Comparison of ENCODE assay signal across 16 mouse cellular contexts in genomic region chr7:73777777-73778176, GRCm38 (mm10).
"Had no signal": no experiment of that assay in that cellular context is flagged by ENCODE, and none has a peak within 500 bp of the region (broad histone marks: within the 10 kb centered on the region; RNA-seq: fewer than 3 reads in every experiment).

No protein-coding gene starts in this region.

- H3K4me1 ChIP-seq: neural tube, embryonic 12.5 days; neural tube, embryonic 13.5 days had no signal

- DNase-seq: retina, postnatal 1 day; right cerebral cortex, adult 18-20 months; right cerebral cortex, postnatal 25 days; right cerebral cortex, postnatal 4 days; spleen, adult 18-20 months; thymus, adult 18-20 months; thymus, adult 2 months; thymus, postnatal 14 days; thymus, postnatal 25 days; thymus, postnatal 36 days; thymus, postnatal 4 days had no signal

- H3K9me3 ChIP-seq: neural tube, embryonic 12.5 days; neural tube, embryonic 13.5 days; neural tube, embryonic 15.5 days; stomach, embryonic 15.5 days had no signal

- H3K4me3 ChIP-seq: neural tube, embryonic 12.5 days; neural tube, embryonic 13.5 days; neural tube, embryonic 15.5 days; stomach, embryonic 15.5 days had no signal

- H3K27me3 ChIP-seq: neural tube, embryonic 12.5 days; neural tube, embryonic 13.5 days; neural tube, embryonic 15.5 days; stomach, embryonic 15.5 days had no signal

- H3K36me3 ChIP-seq: neural tube, embryonic 12.5 days; neural tube, embryonic 13.5 days; neural tube, embryonic 15.5 days; stomach, embryonic 15.5 days had no signal

- H3K9ac ChIP-seq: neural tube, embryonic 12.5 days; neural tube, embryonic 13.5 days; neural tube, embryonic 15.5 days; stomach, embryonic 15.5 days had no signal

- H3K27ac ChIP-seq: neural tube, embryonic 12.5 days; neural tube, embryonic 13.5 days; neural tube, embryonic 15.5 days; stomach, embryonic 15.5 days; stomach, postnatal 0 days had no signal

- H3K4me2 ChIP-seq: neural tube, embryonic 12.5 days; neural tube, embryonic 13.5 days; neural tube, embryonic 15.5 days; stomach, embryonic 15.5 days had no signal
